Mouse (Mus musculus) heart, embryonic 16.5 days (tissue): ENCODE results near the gene Syne1. TPM values are rescaled to one million over a fixed set of nuclear protein-coding genes. Genes with fewer than 3 reads are reported as not detected.

Experiments
- ATAC-seq: fragments of 200-750 bp; cut with Nextera tagmentation; replicated peaks from 2 replicates; pipeline ENCODE4 v1.8.0; 2017; ENCODE audit warnings: moderate number of reproducible peaks; ENCODE audit not compliant: insufficient read depth, low FRiP score; ENCODE audit errors: extremely low read depth
- H3K27ac ChIP-seq: fragments of 300-500 bp; sonication (generic); 2 replicates; pipeline ENCODE4 v1.5.1; 2014; ENCODE audit warnings: mild to moderate bottlenecking, low read length, control low read depth, moderate library complexity
- H3K27me3 ChIP-seq: fragments of 300-500 bp; sonication (generic); 2 replicates; pipeline ENCODE4 v1.6.1; 2014; ENCODE audit warnings: low read length, mixed read lengths; ENCODE audit not compliant: control insufficient read depth, insufficient read depth
- H3K36me3 ChIP-seq: fragments of 300-500 bp; sonication (generic); 2 replicates; pipeline ENCODE4 v1.6.1; 2014; ENCODE audit not compliant: control insufficient read depth, insufficient read depth
- H3K4me1 ChIP-seq: fragments of 300-500 bp; sonication (generic); 2 replicates; pipeline ENCODE4 v1.6.1; 2014; ENCODE audit warnings: low read length, mixed read lengths; ENCODE audit not compliant: control insufficient read depth, insufficient read depth
- H3K4me2 ChIP-seq: fragments of 300-500 bp; sonication (generic); 2 replicates; pipeline ENCODE4 v1.6.1; 2014; ENCODE audit warnings: low read depth, mild to moderate bottlenecking, control low read depth, low read length
- H3K4me3 ChIP-seq: fragments of 300-500 bp; sonication (generic); 2 replicates; pipeline ENCODE4 v1.5.1; 2014; ENCODE audit warnings: mild to moderate bottlenecking, control low read depth, low read length
- H3K9ac ChIP-seq: fragments of 300-500 bp; sonication (generic); 2 replicates; pipeline ENCODE4 v1.6.1; 2014; ENCODE audit warnings: low read length, control low read depth
- H3K9me3 ChIP-seq: fragments of 300-500 bp; sonication (generic); replicated peaks from 2 replicates; pipeline ENCODE4 v1.6.1; 2016; ENCODE audit warnings: low read length; ENCODE audit not compliant: control insufficient read depth
- WGBS: fragments of 180-500 bp; shearing (Covaris S2); extraction: QIAGEN DNeasy Blood & Tissue Kit; methylation state at CpG from one replicate; pipeline ENCODE4 v1.1.7; 2014; 5-methylcytosine and 5-hydroxymethylcytosine counted together
- polyA plus RNA-seq: library from polyadenylated mRNA; unstranded; fragments of >200 nt; fragmentation: Nextera tagmentation; extraction: Ambion mirVana; gene quantifications from 2 replicates; pipeline ENCODE4 v1.2.1, GENCODE M21; 2015

Syne1 gene
- polyA plus RNA-seq, 1 experiment from 2014 or later: 25.7 TPM

- 90% methylated on average over 9 of the region's 9 CpGs for WGBS
- Histone ChIP-seq H3K9ac (no peak overlapping the region), H3K27ac (no peak overlapping the region), H3K9me3 (no peaks in the 10 kb centered on the region), H3K4me1 (peaks cover 6% of the 10 kb centered on the region; the same call in 1 of the 2 replicates), H3K27me3 (no peaks in the 10 kb centered on the region; the same call in 1 of the 2 replicates), H3K4me2 (no peak overlapping the region), H3K36me3 (no peaks in the 10 kb centered on the region), H3K4me3 (no peak overlapping the region)
- no peak for ATAC-seq
Measured at GRCm38 (mm10) chr10:5547769-5548168, 3.5 kb downstream of the Syne1 start.

GRCm38 (mm10) chr10:5546428-5546827 lies 4.9 kb downstream of the Syne1 start:
- no peak overlapping the region for H3K4me3 ChIP-seq
- H3K27me3 ChIP-seq: no peaks in the 10 kb centered on the region; the same call in 1 of the 2 replicates
- peaks cover 6% of the 10 kb centered on the region; the same call in 1 of the 2 replicates for H3K4me1 ChIP-seq
- no peak overlapping the region for H3K27ac ChIP-seq
- no peaks in the 10 kb centered on the region for H3K36me3 ChIP-seq
- no peak for ATAC-seq
- H3K9ac ChIP-seq: no peak overlapping the region
- 83% methylated on average over 5 of the region's 5 CpGs for WGBS
- H3K9me3 ChIP-seq: no peaks in the 10 kb centered on the region
- no peak overlapping the region for H3K4me2 ChIP-seq

GRCm38 (mm10) chr10:5528284-5528683 lies 23.0 kb downstream of the Syne1 start:
- no peak overlapping the region for H3K9ac ChIP-seq
- 79% methylated on average over 1 of the region's 1 CpGs for WGBS
- no peak for ATAC-seq
- H3K4me3 ChIP-seq: no peak overlapping the region
- H3K27ac ChIP-seq: no peak overlapping the region
- H3K9me3 ChIP-seq: no peaks in the 10 kb centered on the region
- peaks cover 3% of the 10 kb centered on the region; the same call in 1 of the 2 replicates for H3K4me1 ChIP-seq
- no peak overlapping the region for H3K4me2 ChIP-seq
- H3K27me3 ChIP-seq: no peaks in the 10 kb centered on the region
- no peaks in the 10 kb centered on the region for H3K36me3 ChIP-seq

- Histone ChIP-seq H3K27me3 (no peaks in the 10 kb centered on the region), H3K4me3 (no peak overlapping the region), H3K27ac (no peak overlapping the region), H3K4me2 (no peak overlapping the region), H3K36me3 (no peaks in the 10 kb centered on the region), H3K4me1 (peaks cover 3% of the 10 kb centered on the region; the same call in 1 of the 2 replicates), H3K9ac (no peak overlapping the region), H3K9me3 (no peaks in the 10 kb centered on the region)
- 41% methylated on average over 4 of the region's 4 CpGs for WGBS
- no peak for ATAC-seq
Measured at GRCm38 (mm10) chr10:5527634-5528033, 23.6 kb downstream of the Syne1 start.

- H3K27me3 ChIP-seq: no peaks in the 10 kb centered on the region
- no peaks in the 10 kb centered on the region for H3K9me3 ChIP-seq
- 38% methylated on average over 4 of the region's 4 CpGs for WGBS
- ATAC-seq: no peak
- no peak overlapping the region for H3K27ac ChIP-seq
- peaks cover 3% of the 10 kb centered on the region; the same call in 1 of the 2 replicates for H3K4me1 ChIP-seq
- H3K4me2 ChIP-seq: no peak overlapping the region
- no peak overlapping the region for H3K9ac ChIP-seq
- no peaks in the 10 kb centered on the region for H3K36me3 ChIP-seq
- no peak overlapping the region for H3K4me3 ChIP-seq
Measured at GRCm38 (mm10) chr10:5522904-5523303, 28.4 kb downstream of the Syne1 start.

- Histone ChIP-seq H3K27me3 (no peaks in the 10 kb centered on the region), H3K9me3 (no peaks in the 10 kb centered on the region), H3K4me2 (no peak overlapping the region), H3K27ac (no peak overlapping the region), H3K36me3 (no peaks in the 10 kb centered on the region), H3K9ac (no peak overlapping the region), H3K4me3 (no peak overlapping the region), H3K4me1 (no peaks in the 10 kb centered on the region)
- no peak for ATAC-seq
- 93% methylated on average over 3 of the region's 3 CpGs for WGBS
Measured at GRCm38 (mm10) chr10:5522276-5522675, 29.0 kb downstream of the Syne1 start.

- no peaks in the 10 kb centered on the region for H3K27me3 ChIP-seq
- no peaks in the 10 kb centered on the region for H3K9me3 ChIP-seq
- 64% methylated on average over 1 of the region's 1 CpGs for WGBS
- no peak overlapping the region for H3K27ac ChIP-seq
- ATAC-seq: no peak
- no peaks in the 10 kb centered on the region for H3K4me1 ChIP-seq
- H3K9ac ChIP-seq: no peak overlapping the region
- no peak overlapping the region for H3K4me3 ChIP-seq
- H3K4me2 ChIP-seq: no peak overlapping the region
- H3K36me3 ChIP-seq: no peaks in the 10 kb centered on the region
Measured at GRCm38 (mm10) chr10:5520695-5521094, 30.6 kb downstream of the Syne1 start.

- H3K9ac ChIP-seq: no peak overlapping the region
- 7% methylated on average over 3 of the region's 3 CpGs for WGBS
- H3K4me1 ChIP-seq: no peaks in the 10 kb centered on the region; the same call in 1 of the 2 replicates
- no peaks in the 10 kb centered on the region for H3K36me3 ChIP-seq
- no peaks in the 10 kb centered on the region for H3K27me3 ChIP-seq
- no peak overlapping the region for H3K4me2 ChIP-seq
- H3K9me3 ChIP-seq: no peaks in the 10 kb centered on the region
- ATAC-seq: no peak
- H3K27ac ChIP-seq: no peak overlapping the region
- H3K4me3 ChIP-seq: no peak overlapping the region
Measured at GRCm38 (mm10) chr10:5515330-5515729, 36.0 kb downstream of the Syne1 start.

- Histone ChIP-seq H3K4me1 (no peaks in the 10 kb centered on the region; the same call in 1 of the 2 replicates), H3K4me2 (no peak overlapping the region), H3K27me3 (no peaks in the 10 kb centered on the region), H3K4me3 (no peak overlapping the region), H3K27ac (no peak overlapping the region), H3K9ac (no peak overlapping the region), H3K9me3 (no peaks in the 10 kb centered on the region), H3K36me3 (no peaks in the 10 kb centered on the region)
- 87% methylated on average over 8 of the region's 8 CpGs for WGBS
- ATAC-seq: no peak
Measured at GRCm38 (mm10) chr10:5514134-5514533, 37.1 kb downstream of the Syne1 start.
